Mouse (Mus musculus) midbrain, embryonic 10.5 days (tissue): ENCODE data around the gene Dnaaf3. TPM values are rescaled to one million over a fixed set of nuclear protein-coding genes. Genes with fewer than 3 reads are reported as not detected.

ENCODE experiments used
- DNase-seq: peaks from one replicate; pipeline ENCODE4 v3.0.0-alpha.2; 2017; ENCODE audit warnings: low spot score
- H3K27ac ChIP-seq: fragments of 300-500 bp; sonication (generic); replicated peaks from 2 replicates; pipeline ENCODE4 v1.5.1; 2016; ENCODE audit warnings: mild to moderate bottlenecking
- H3K27me3 ChIP-seq: fragments of 300-500 bp; sonication (generic); 2 replicates; pipeline ENCODE4 v1.6.1; 2016; ENCODE audit warnings: low read depth, mild to moderate bottlenecking; ENCODE audit not compliant: poor library complexity, severe bottlenecking
- H3K36me3 ChIP-seq: fragments of 300-500 bp; sonication (generic); 2 replicates; pipeline ENCODE4 v1.6.1; 2016; ENCODE audit warnings: mild to moderate bottlenecking, moderate library complexity
- H3K4me1 ChIP-seq: fragments of 300-500 bp; sonication (generic); 2 replicates; pipeline ENCODE4 v1.6.1; 2016
- H3K4me3 ChIP-seq: fragments of 300-500 bp; sonication (generic); 2 replicates; pipeline ENCODE4 v1.5.1; 2016; ENCODE audit warnings: mild to moderate bottlenecking, moderate library complexity
- H3K9me3 ChIP-seq: fragments of 300-500 bp; sonication (generic); replicated peaks from 2 replicates; pipeline ENCODE4 v1.6.1; 2016; ENCODE audit warnings: mild to moderate bottlenecking
- WGBS: fragments of 180-500 bp; shearing (Covaris S2); methylation state at CpG from one replicate; pipeline ENCODE4 v1.1.7; 2016; 5-methylcytosine and 5-hydroxymethylcytosine counted together
- microRNA-seq: library from miRNA; unstranded; fragments of <30 nt; microRNA quantifications from one replicate; pipeline ENCODE4, GENCODE M21; 2017
- polyA plus RNA-seq: library from polyadenylated mRNA; unstranded; fragments of >200 nt; fragmentation: Nextera tagmentation; extraction: Ambion mirVana; gene quantifications from 2 replicates; pipeline ENCODE4 v1.2.1, GENCODE M21; 2016

Dnaaf3 gene
- polyA plus RNA-seq, 1 experiment from 2014 or later, result 1.8 TPM

GRCm38 (mm10) chr7:4479674-4480073 is 52.6 kb downstream of the Dnaaf3 start:
- 30% methylated on average over 6 of the region's 6 CpGs for WGBS
- Histone ChIP-seq H3K9me3 (no peaks in the 10 kb centered on the region), H3K27ac (no peak overlapping the region), H3K4me1 (peaks cover 27% of the 10 kb centered on the region), H3K4me3 (peak overlapping the region; percentile 70), H3K27me3 (peaks cover 28% of the 10 kb centered on the region), H3K36me3 (peaks cover 41% of the 10 kb centered on the region)
- peak; percentile 40 for DNase-seq

GRCm38 (mm10) chr7:4478796-4479291 is 53.4 kb downstream of the Dnaaf3 start:
- 2% methylated on average over 16 of the region's 16 CpGs for WGBS
- no peak for DNase-seq

GRCm38 (mm10) chr7:4478021-4478795 is 54.0 kb downstream of the Dnaaf3 start:
- no peaks in the 10 kb centered on the region for H3K9me3 ChIP-seq
- peak; percentile 90 for DNase-seq
- H3K4me1 ChIP-seq, result peaks cover 27% of the 10 kb centered on the region
- peak overlapping the region; percentile 94 for H3K27ac ChIP-seq
- peaks cover 26% of the 10 kb centered on the region for H3K36me3 ChIP-seq
- peaks cover 43% of the 10 kb centered on the region for H3K27me3 ChIP-seq
- H3K4me3 ChIP-seq, result peak overlapping the region; percentile 70
- WGBS, result under 1% methylated on average over 39 of the region's 39 CpGs

More at GRCm38 (mm10) chr7:4478796-4479291, 53.4 kb downstream of the Dnaaf3 start:
- peaks cover 27% of the 10 kb centered on the region for H3K4me1 ChIP-seq
- peaks cover 36% of the 10 kb centered on the region for H3K27me3 ChIP-seq
- peak overlapping the region; percentile 70 for H3K4me3 ChIP-seq
- H3K9me3 ChIP-seq, result no peaks in the 10 kb centered on the region
- peaks cover 32% of the 10 kb centered on the region for H3K36me3 ChIP-seq
- H3K27ac ChIP-seq, result peak overlapping the region; percentile 94

- WGBS, result 10% methylated on average over 19 of the region's 19 CpGs
- Histone ChIP-seq H3K27me3 (peaks cover 85% of the 10 kb centered on the region), H3K27ac (no peak overlapping the region), H3K4me3 (no peak overlapping the region), H3K36me3 (no peaks in the 10 kb centered on the region), H3K4me1 (peaks cover 32% of the 10 kb centered on the region), H3K9me3 (no peaks in the 10 kb centered on the region)
- DNase-seq, result no peak
Measured at GRCm38 (mm10) chr7:4473940-4474339, 58.3 kb downstream of the Dnaaf3 start.

Small RNAs within 50 kb of the gene (microRNA-seq; reads per million reads assigned to microRNA genes)
- not detected for gene Gm23577

Other genes starting within 250 kb of the Dnaaf3 start
- gene Ncr1, start 194.7 kb downstream of the Dnaaf3 start, polyA plus RNA-seq, result not detected in 2 replicates
- 0.21 and 0.25 TPM in 2 replicates for gene Gp6, start 134.7 kb downstream of the Dnaaf3 start, polyA plus RNA-seq
- gene Rdh13, start 86.8 kb downstream of the Dnaaf3 start, polyA plus RNA-seq, result 34.9 and 35.8 TPM in 2 replicates
- gene Eps8l1, start 71.8 kb downstream of the Dnaaf3 start, polyA plus RNA-seq, result 2.9 and 3.4 TPM in 2 replicates
- 33.5 and 40.4 TPM in 2 replicates for gene Ppp1r12c, start 30.8 kb downstream of the Dnaaf3 start, polyA plus RNA-seq
- 4.7 and 6.0 TPM in 2 replicates for gene Tnnt1, start 16.1 kb downstream of the Dnaaf3 start, polyA plus RNA-seq
- 2.0 and 2.3 TPM in 2 replicates for gene Tnni3, start 8.2 kb downstream of the Dnaaf3 start, polyA plus RNA-seq
- gene Syt5, start 15.1 kb upstream of the Dnaaf3 start, polyA plus RNA-seq, result 5.0 and 9.8 TPM in 2 replicates
- gene Ptprh, start 71.6 kb upstream of the Dnaaf3 start, polyA plus RNA-seq, result not detected in 2 replicates
- 1.8 and 2.8 TPM in 2 replicates for gene Tmem86b, start 99.0 kb upstream of the Dnaaf3 start, polyA plus RNA-seq
- gene Ppp6r1, start 126.6 kb upstream of the Dnaaf3 start, polyA plus RNA-seq, result 9.2 and 9.8 TPM in 2 replicates
- gene Hspbp1, start 152.6 kb upstream of the Dnaaf3 start, polyA plus RNA-seq, result 132 and 142 TPM in 2 replicates
- 1.7 and 2.3 TPM in 2 replicates for gene Brsk1, start 158.2 kb upstream of the Dnaaf3 start, polyA plus RNA-seq
- 0.10 TPM in 2 replicates for gene Tmem150b, start 192.8 kb upstream of the Dnaaf3 start, polyA plus RNA-seq
- gene Kmt5c, start 207.7 kb upstream of the Dnaaf3 start, polyA plus RNA-seq, result 91.6 and 103 TPM in 2 replicates
- gene Cox6b2, start 220.6 kb upstream of the Dnaaf3 start, polyA plus RNA-seq, result 44.1 and 46.7 TPM in 2 replicates
- not detected in 2 replicates for gene Fam71e2, start 238.8 kb upstream of the Dnaaf3 start, polyA plus RNA-seq